Mouse (Mus musculus) liver, embryonic 18 days (tissue): ENCODE measurements around the gene Larp4. TPM values are rescaled to one million over a fixed set of nuclear protein-coding genes. Genes with fewer than 3 reads are reported as not detected.

Experiments used
- polyA plus RNA-seq: library from polyadenylated mRNA; depleted of rRNA; stranded (reverse); fragments of >200 nt; gene quantifications from 2 replicates; pipeline ENCODE4 v1.2.3, GENCODE M21; 2012; rRNA removed

The Larp4 gene
- 15.3 and 19.0 TPM in 2 replicates for polyA plus RNA-seq

DNA sequence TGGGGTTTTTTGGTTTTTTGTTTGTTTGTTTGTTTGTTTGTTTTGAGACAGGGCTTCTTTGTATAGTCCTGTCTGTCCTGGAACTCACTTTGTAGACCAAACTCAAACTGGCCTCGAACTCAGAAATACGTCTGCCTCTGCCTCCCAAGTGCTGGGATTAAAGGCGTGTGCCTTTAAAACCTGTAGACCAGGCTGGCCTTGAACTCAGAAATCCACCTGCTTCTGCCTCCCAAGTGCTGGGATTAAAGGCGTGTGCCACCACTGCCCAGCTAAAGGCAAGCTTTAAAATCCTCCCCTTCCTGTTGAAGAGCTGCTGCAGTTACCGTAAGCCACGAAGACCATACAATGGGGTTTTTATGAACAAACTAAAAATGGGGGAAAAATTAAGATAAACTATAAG, at the start of gene Larp4:
TSS of gene Larp4 (plus strand) at position 301 of the 400 bp plus-strand sequence.

DNA sequence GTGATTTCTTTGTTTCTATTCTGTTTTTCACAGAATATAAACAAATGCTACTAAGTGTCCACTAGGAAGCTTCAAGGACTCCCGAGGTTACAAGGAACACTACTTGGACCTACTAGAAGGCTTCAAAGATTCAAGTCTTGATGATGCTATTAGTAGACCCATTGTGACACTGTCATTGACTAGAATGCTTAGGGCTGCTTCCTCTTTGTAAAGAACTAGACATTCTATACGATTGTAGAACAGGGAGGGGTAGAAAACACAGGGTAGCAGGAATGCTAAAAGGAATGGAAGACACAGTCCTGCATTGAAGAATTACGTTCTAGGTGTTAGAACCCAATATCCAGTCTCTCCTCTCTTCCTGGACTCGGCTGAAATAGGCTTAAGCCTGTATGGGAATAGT, 2.9 kb upstream of the Larp4 start, which contains the start of gene Fam186a:
TSS of gene Fam186a (minus strand) at position 101 of the 400 bp plus-strand sequence.

DNA sequence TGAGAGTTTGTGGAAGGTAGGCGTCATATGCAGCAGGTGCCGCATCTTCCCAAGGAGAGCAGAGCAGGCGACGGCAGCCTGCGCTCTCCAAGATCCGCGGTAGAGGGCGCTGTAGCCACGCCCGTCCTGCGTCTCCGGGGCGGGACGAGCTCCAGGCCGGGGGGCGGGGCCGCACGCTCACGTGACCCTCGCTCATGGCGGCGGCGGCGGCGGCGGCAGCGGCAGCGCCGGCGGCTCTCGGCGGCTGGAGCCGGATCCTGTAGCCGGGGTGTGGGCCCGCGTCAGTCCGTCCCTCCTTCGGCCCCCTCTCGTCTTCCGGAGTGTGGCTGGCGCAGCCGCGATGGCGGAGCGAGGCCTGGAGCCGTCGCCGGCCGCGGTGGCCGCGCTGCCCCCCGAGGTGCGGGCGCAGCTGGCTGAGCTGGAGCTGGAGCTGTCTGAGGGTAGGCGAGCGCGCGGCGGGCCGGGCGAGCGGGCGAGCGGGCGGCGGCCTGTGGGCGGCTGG, 68.7 kb downstream of the Larp4 start, which contains the start of gene Dip2b:
TSS of gene Dip2b (plus strand) at position 195 of the 502 bp plus-strand sequence.

Other genes with a start within 250 kb of the Larp4 start
- gene Cox14, start 244.4 kb upstream of the Larp4 start, polyA plus RNA-seq: 91.2 and 107 TPM in 2 replicates
- gene Cers5, start 197.2 kb upstream of the Larp4 start, polyA plus RNA-seq: 5.6 and 6.3 TPM in 2 replicates
- 9.1 and 9.6 TPM in 2 replicates for gene Lima1, start 94.6 kb upstream of the Larp4 start, polyA plus RNA-seq
- gene Fam186a, start 3.0 kb upstream of the Larp4 start, polyA plus RNA-seq: not detected in 2 replicates
- gene Dip2b, start 68.6 kb downstream of the Larp4 start, polyA plus RNA-seq: 2.7 and 3.4 TPM in 2 replicates